Mouse (Mus musculus) kidney, adult 9 months (tissue): ENCODE results near the gene Lsamp.
"Not testable (repeated sequence)": the region's sequence is repeated elsewhere in the genome, so short reads cannot be mapped to it uniquely, and the experiment has no call there.

ENCODE experiments used
- DNase-seq: peaks from one replicate; pipeline ENCODE4 v3.0.0; 2022

The Lsamp gene

GRCm38 (mm10) chr16:40509146-40510030, 525.2 kb downstream of the Lsamp start:
- no peak for DNase-seq

GRCm38 (mm10) chr16:40536754-40537153, 552.6 kb downstream of the Lsamp start:
- DNase-seq: no peak

- no peak for DNase-seq
Observed at GRCm38 (mm10) chr16:40549663-40550062, 565.5 kb downstream of the Lsamp start.

- DNase-seq: no peak
Observed at GRCm38 (mm10) chr16:40555608-40556007, 571.4 kb downstream of the Lsamp start.

DNA sequence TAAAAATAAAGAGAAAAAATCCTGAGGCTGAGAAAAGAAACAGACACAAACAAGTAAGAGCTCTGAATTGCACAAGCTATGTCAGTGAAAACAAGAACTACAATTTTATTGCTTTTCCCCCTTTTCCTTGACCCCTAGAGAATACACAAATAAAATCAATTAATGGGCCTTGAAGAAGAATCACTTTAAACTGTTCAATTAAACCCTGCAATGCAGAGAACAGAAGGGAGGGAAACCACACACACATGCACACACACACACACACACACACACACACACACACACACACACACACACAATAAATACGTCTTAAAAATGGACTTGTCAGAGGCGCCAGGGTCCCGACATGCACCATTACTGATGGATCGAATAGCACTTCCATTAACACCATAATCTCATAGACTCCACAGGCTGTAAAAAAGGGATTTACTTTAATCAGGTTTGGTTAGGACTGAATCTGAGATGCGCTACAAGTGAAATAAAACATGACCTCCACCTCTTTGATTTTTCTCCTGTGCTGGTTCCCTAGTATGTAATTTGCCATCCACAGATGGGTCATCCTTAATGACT, 573.6 kb downstream of the Lsamp start:
- DNase-seq: no peak

DNA sequence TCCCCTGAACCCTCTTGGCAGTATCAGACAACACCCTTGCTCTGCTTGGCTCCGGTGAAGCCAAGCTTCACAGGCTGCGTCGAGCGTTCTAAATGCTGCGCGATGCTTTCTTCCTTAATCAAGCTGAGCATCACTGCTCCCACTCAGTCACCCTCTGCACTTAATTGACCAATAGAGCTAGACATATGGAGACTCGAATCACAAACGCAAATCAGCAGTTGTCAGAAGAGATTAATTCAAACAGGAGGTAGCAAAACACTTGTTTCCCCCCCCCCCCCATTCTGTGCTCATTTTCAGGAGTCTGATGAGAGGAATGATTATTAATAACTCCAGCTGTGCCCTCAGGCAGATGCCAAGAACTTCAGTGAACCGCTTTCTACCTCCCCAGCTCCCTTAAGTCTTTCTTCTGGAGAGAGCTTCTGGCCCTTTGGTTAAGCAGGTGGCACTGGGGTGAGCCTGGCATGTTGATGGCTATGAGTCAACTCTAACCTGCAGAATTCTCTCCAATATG, 583.3 kb downstream of the Lsamp start:
- DNase-seq: no peak

- peak; percentile 58 for DNase-seq
Observed at GRCm38 (mm10) chr16:40572085-40572745, 588.1 kb downstream of the Lsamp start.

DNA sequence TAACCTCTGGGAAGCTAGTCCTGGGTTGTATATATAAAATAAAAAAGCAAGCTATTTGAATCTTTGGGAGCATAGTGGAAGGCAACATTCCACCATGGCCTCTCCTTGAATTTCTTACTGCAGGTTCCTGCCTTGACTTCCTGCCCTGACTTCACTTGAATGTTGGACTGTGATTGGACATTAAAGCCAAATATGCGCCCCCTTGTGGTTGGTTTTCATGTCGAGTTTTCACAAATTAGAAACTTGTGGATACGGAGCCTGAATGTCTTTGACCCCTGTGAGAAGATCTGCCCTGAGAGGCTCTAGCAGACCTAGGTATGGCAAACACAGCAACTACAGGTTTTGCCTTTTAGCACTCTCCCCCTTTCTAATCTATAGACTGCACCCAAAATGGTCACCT, 597.9 kb downstream of the Lsamp start:
- peak; percentile 17 for DNase-seq

DNA sequence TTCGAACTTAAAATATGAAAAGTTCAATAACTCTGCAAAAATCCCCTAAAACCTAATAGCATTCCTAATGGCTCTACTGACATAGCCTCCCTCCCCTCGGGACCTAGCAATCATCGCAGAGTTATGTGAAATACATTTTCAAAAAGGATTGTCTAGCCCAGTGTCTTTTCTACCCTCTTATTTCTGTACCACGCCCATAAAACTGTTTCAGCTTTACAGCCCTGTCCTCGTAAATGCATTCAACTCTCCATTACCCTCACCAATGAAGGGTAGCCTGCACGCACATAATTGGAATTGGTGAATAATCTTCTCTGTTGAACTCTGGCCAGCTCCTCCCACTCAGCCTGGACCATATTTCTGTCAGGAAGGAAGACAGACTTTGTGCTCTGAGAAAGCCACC, 609.0 kb downstream of the Lsamp start:
- no peak for DNase-seq

- DNase-seq: no peak
Observed at GRCm38 (mm10) chr16:40601431-40602387, 617.5 kb downstream of the Lsamp start.

DNA sequence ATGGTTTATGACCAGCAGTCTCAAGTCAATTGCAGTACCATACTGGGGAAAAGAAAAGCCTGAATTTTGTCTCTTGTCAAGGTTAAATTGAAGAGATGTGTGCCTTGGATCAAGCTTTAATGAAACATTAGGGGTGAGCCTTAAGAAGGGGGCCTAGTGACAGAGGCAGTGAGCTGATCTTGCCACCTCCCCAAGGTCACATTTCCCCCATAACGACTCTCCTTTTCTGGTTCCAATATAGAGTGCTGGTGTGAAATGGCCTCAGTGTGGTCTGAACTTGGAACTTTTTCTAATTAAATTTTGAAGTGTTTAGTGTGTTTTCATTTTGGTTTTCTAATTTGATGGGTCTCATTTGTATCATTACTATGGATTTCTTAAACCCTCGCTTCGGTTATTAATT, 623.3 kb downstream of the Lsamp start:
- no peak for DNase-seq

GRCm38 (mm10) chr16:40616697-40617096, 632.5 kb downstream of the Lsamp start:
- not testable (repeated sequence) for DNase-seq

DNA sequence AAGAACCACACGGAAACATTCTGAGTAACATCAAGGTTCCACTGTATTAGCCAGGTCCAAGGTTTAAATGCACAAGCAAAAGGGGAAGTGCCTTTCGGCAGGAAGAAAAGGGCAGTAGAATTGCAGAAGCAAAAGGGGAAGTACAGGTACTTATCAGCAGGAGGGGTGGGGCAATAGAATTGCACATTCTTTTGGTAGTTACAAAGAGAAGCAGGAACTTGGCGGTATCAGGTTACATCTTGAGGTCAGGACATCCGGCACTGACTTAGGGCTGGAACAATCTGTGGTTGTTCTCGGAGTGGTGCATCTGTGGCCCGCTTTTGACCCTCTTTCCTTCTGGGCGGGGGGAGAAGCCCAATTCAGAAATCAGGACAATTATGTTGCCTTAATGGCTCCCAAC, 636.9 kb downstream of the Lsamp start:
- DNase-seq: not testable (repeated sequence)

DNA sequence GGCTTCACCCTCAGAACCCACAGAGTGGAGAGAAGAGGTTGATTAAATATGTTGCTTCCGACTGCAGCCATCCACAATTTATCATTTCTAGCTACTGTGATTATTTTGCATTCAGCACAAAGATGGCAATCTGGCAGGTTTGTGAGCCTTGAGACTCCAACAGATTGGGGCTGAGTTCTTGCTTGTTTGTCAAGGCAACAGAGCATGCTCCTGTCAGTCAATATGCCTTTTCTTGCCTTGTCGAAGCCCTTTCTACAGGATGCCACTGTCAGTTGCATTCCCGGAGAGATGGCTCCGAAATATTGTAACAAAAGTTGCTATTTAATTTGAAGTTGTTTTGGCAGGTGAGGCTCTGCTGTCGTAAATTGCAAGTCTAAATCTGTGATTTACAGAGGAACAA, 643.0 kb downstream of the Lsamp start:
- DNase-seq: no peak

DNA sequence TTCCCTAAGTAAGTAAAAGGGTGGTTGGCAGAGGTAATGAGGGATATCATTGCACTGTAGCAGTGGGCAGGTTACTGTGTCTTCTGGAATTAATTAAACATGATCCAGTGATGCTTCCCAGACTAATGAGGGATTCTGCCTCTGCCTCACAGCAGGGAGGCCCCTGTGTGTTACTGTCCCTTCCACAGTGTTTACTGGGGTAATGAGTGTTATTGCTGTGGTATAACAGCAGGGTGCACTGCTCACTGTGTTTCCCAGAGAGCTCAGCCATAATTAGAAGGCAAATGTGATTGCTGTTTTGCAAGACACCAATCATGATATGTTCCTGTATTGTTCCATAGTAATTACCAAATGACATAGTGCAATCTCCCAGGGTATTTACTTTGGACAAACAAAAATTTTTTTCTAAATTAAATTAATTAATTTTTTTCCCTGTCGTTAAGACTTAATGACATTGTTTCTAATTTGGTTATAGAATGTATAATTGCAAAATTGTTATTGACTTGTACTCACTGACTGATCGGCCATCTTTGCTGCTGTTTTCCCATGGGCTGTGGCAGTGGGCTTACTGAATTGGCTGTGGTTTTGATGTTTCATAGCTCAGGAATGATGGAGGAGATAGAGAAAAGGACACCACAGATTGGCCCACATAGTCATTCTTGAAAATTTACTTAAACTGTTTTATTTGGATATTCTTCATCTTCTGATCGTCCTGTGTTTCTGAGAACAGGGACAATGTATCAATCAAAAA, 655.6 kb downstream of the Lsamp start:
- DNase-seq: no peak

DNA sequence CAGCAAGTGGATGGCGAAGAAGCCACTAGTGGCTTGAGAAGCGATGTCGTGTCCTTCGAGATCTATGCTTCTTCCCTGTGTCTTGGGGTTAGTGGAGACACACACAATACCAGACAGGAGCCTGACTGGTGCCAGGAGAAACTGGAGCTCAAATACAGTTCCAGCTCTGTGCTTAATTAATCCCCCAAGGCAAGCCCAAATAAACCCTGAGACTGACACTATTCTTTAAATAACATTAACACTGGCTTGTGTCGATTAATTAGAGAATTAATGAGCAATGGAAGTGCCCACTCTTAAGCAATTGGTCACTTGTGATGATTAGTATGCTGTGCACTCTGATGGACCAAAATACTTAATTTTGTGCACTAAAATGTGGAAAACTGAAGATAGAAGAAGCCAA, 668.6 kb downstream of the Lsamp start:
- no peak for DNase-seq

GRCm38 (mm10) chr16:40653508-40653907, 669.3 kb downstream of the Lsamp start:
- DNase-seq: no peak

DNA sequence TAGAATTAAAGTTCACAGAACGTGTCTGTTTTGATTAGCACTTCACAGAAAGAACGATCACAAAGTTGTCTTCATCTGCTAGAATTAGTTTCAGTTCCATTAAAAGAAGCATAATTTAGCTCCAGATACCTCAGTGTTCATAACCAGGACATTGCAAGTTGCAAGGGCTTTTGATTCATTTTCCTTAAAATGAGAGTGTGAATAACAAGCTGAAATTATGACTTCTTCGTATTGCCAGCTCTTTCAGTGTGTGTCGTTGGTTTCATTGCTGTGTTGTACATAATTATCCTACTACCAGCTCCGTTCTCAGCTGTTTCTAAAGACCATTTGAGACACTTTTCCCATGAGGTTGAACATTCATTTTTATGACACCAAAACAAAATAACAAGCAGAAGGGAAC, 672.2 kb downstream of the Lsamp start:
- DNase-seq: no peak

DNA sequence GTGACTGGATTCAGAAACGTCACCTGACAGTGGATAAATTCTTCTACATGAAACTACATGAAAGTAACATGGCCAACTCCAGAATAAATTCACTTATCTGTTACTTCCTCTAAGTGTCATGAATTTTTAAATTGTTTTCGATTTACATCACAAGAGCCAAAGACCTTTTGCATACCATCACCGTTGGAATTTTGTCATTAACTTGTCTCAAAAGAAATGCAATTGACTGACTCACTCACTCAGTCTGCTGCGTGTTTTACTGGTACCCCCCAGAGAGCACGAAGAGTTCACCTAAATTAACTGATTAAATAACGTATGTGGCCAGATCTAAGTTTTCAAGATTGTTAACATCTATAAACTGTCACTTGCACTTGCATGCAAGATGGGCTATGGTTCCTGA, 672.7 kb downstream of the Lsamp start:
- DNase-seq: no peak

DNA sequence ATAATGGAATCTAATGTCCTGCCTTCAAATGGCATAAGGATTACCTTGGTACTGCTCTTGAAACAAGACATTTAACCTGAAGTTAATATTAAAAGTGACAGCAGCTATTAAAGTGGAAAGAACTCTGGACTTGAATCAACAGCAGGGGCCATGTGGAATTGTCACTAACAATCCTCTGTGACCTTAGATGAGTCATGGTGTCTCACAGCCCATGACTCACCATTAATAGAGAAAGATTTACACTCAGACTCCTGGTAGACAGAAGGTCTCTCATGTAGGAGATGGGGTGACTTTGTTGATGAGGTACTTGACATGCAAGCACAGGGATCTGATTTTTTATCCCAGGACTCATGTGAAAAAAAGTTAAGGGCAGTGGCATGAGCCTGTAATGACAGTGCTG, 701.4 kb downstream of the Lsamp start:
- no peak for DNase-seq

- no peak for DNase-seq
Observed at GRCm38 (mm10) chr16:40692292-40692691, 708.1 kb downstream of the Lsamp start.

DNA sequence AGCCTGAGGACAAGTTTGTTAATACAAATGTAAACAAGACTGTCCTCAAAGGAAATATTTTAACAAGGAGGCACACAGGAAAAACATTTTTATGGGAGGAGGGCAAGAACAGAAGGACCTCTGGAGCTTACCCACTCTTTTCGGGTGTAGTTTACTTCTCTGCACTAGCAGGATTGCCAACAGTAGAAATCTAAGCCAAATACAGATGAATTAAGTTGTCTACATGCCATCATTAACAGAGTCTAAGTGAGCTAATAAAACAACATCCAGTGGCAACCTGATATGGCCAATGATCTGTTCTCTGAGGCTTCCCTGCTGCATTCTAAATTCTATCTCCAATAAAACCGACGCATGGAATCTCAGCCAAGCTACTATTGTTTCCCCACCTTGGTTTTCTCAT, 713.1 kb downstream of the Lsamp start:
- DNase-seq: no peak
